Mouse (Mus musculus) liver, postnatal 0 days (tissue): ENCODE measurements at regions not wholly inside any gene's neighbourhood (a gene's known extent, or its start where the extent isn't known, plus 50 kb on each side); places are given as distances from the start of the nearest gene placed in this dataset.

Experiments
- CTCF ChIP-seq: sonication (generic); IDR thresholded peaks from 2 replicates; pipeline ENCODE4 v1.5.1; 2016; ENCODE audit warnings: antibody characterized with exemption, low read depth
- EP300 ChIP-seq: IDR thresholded peaks from 2 replicates; pipeline ENCODE4 v1.6.1; 2016; ENCODE audit warnings: antibody characterized with exemption, low read depth, mild to moderate bottlenecking

GRCm38 (mm10) chr1:50629473-50630071, 270.9 kb upstream of the Tmeff2 start:
- TF ChIP-seq CTCF (no peak), EP300 (no peak)
